Mouse (Mus musculus): Measurements from ENCODE around the gene Irf2bp2. TPM values are rescaled to one million over a fixed set of nuclear protein-coding genes. Genes with fewer than 3 reads are reported as not detected.

The Irf2bp2 gene
- polyA plus RNA-seq, 1 experiment from 2014 or later = 3.3 TPM

DNA sequence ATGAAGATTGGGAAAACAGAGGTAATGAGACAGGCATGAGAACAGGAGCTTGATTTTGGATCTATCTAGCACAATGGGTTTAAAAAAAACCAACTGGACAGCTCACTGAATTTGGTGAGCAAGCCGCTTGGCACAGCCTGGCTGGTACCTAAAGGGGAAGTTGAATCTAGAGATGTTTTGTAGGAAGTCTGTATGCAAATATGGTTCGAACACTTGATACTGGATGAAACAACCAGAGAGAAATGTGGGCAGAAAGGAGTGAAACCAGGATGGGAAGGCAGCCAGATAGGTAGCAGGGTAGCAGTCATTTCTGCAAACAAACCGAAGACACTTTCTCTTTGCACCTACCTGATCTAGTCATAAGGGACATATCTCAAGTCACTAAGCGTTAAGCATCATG lies 13.0 kb downstream of the Irf2bp2 start:
- WGBS = 93% methylated on average over 4 of the region's 4 CpGs
- no peak for DNase-seq (ENCODE audit: low spot score)
- H3K27ac ChIP-seq = no peak overlapping the region
- H3K4me1 ChIP-seq (replicated peaks) = peaks cover 35% of the 10 kb centered on the region
- 0 out of 2 replicates have a peak, but pooled peaks cover 5% of the 10 kb centered on the region for H3K9me3 ChIP-seq
- H3K4me3 ChIP-seq = no peak overlapping the region
- H3K36me3 ChIP-seq = no peaks in the 10 kb centered on the region
- no peaks in the 10 kb centered on the region for H3K27me3 ChIP-seq (ENCODE audit: insufficient read depth, poor library complexity, severe bottlenecking)

DNA sequence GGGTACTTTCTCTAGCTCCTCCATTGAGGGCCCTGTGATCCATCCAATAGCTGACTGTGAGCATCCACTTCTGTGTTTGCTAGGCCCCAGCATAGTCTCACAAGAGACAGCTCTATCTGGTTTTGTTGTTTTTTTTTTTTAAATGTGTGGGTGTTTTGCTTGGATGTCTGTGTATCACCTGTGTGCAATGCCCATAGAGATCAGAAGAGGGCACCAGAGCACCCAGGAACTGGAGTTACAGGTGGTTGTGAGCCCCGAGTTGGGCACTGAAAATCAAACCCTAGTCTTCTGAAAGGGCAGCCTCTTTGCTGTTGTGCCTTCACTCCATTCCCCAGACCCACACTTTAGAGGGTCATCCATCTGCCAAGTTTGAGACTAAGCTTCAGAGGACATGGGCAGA lies 13.7 kb downstream of the Irf2bp2 start:
- no peaks in the 10 kb centered on the region for H3K27me3 ChIP-seq (ENCODE audit: insufficient read depth, poor library complexity, severe bottlenecking)
- H3K4me1 ChIP-seq (replicated peaks) = peaks cover 27% of the 10 kb centered on the region
- no peak overlapping the region for H3K27ac ChIP-seq
- 0 out of 2 replicates have a peak, but pooled peaks cover 5% of the 10 kb centered on the region for H3K9me3 ChIP-seq
- no peak overlapping the region for H3K4me3 ChIP-seq
- no peaks in the 10 kb centered on the region for H3K36me3 ChIP-seq
- DNase-seq (ENCODE audit: low spot score) = no peak
- 86% methylated on average over 1 of the region's 1 CpGs for WGBS

DNA sequence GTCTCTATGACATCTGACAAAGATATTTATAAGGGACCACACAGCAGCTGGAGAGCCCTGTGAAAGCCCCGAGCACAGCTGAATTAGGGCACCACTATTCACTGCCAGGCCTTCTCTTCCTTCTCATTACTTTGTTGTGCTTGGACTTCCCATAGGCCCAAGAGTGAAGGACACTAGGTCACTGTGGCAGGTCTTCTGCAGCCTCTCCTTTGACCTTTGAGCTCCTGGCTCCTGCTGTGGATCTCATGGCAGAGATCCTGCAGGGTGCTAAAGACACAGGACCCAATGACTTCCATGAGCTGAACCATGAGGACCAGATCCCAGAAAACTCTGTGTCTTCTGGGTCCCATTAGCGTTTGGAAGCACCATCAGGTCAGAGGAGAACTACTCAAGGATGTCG lies 15.1 kb downstream of the Irf2bp2 start:
- Histone ChIP-seq H3K27me3 (ENCODE audit: insufficient read depth, poor library complexity, severe bottlenecking) (no peaks in the 10 kb centered on the region), H3K27ac (no peak overlapping the region), H3K36me3 (no peaks in the 10 kb centered on the region), H3K4me1 (replicated peaks) (peaks cover 13% of the 10 kb centered on the region), H3K4me3 (no peak overlapping the region), H3K9me3 (0 out of 2 replicates have a peak, but pooled peaks cover 5% of the 10 kb centered on the region)
- WGBS = 92% methylated on average over 3 of the region's 3 CpGs
- DNase-seq (ENCODE audit: low spot score) = no peak

DNA sequence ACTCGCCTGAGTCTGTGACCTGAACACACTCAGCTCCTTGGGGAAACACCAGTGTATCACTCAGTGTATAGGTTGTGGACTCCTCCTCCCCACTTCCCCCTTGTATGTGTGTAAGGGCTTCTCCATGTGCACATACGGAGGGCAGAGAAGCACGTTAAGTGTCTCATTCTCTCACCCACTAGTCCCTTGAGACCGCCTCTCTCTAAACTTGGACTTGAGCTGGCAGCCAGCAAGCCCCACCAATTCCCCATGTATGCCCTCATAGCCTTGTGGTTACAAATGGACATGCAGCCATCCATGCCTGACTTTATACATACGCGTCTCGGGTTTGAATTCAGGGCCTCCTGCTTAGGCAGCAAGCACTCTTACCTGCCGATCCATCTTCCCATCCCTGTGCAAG lies 16.9 kb downstream of the Irf2bp2 start:
- Histone ChIP-seq H3K4me1 (replicated peaks) (no peaks in the 10 kb centered on the region), H3K9me3 (0 out of 2 replicates have a peak, but pooled peaks cover 5% of the 10 kb centered on the region), H3K27me3 (ENCODE audit: insufficient read depth, poor library complexity, severe bottlenecking) (no peaks in the 10 kb centered on the region), H3K27ac (no peak overlapping the region), H3K4me3 (no peak overlapping the region), H3K36me3 (no peaks in the 10 kb centered on the region)
- WGBS = 88% methylated on average over 8 of the region's 8 CpGs
- no peak for DNase-seq (ENCODE audit: low spot score)

DNA sequence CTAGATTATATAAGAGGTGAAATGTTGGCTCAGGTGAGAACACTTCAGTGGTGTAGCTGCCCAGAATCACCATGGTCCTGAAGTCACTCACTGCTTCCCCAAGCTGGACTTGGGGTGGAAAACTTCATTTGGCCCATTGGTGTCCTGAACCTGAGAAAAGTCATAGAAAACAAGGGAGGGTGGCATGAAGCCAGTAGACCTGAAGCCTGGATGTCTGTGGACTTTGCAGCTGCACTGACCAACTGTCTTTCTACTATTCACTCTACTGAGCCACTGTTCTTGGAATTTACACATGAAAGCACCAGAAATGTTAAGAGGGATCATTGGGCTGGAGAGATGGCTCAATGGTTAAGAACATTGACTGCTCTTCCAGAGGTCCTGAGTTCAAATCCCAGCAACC lies 17.7 kb downstream of the Irf2bp2 start:
- 0 out of 2 replicates have a peak, but pooled peaks cover 5% of the 10 kb centered on the region for H3K9me3 ChIP-seq
- H3K4me3 ChIP-seq = no peak overlapping the region
- H3K27ac ChIP-seq = no peak overlapping the region
- H3K36me3 ChIP-seq = no peaks in the 10 kb centered on the region
- H3K4me1 ChIP-seq (replicated peaks) = peaks cover 2% of the 10 kb centered on the region; the same call in 1 of the 2 replicates
- no peak for DNase-seq (ENCODE audit: low spot score)
- H3K27me3 ChIP-seq (ENCODE audit: insufficient read depth, poor library complexity, severe bottlenecking) = no peaks in the 10 kb centered on the region

DNA sequence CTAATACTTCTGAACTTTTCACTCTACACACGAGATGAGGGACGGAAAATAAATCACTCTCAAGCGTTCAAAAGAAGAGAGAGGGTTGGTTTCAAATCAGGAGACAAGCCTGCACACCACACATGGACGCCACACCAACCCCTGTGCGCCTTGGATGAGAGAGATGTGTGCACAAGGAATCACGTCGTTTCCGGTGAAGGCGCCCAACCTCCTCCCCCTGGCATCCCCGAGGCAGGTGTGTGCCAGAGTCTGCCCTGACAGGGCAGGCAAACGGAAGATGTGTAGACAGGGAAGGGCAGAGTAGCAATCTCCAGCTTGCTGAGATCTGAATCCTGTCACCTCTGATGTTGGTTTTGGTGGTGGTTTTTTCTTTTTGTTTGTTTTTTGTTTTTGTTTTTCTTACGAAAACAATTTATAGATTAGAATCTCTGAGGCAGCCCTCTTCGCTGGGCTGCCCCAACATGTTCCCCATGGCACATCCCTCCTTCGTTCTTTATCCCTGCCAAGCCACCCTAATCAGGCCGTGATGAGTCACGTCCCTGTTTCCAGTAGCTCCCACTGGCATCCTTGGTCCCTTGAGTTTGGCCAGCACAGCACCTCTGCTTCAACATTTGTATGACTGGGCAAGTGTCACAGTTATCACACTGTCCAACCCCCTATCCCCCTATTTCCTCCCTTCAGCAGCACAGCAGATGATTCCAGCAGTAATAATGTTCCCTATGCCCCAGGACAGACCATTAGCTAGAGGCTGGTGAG lies 18.7 kb downstream of the Irf2bp2 start:
- Histone ChIP-seq H3K9me3 (no peaks in the 10 kb centered on the region), H3K36me3 (no peaks in the 10 kb centered on the region), H3K4me1 (replicated peaks) (peaks cover 12% of the 10 kb centered on the region), H3K27ac (no peak overlapping the region), H3K27me3 (ENCODE audit: insufficient read depth, poor library complexity, severe bottlenecking) (no peaks in the 10 kb centered on the region), H3K4me3 (no peak overlapping the region)
- no peak for DNase-seq (ENCODE audit: low spot score)
- 91% methylated on average over 16 of the region's 16 CpGs for WGBS

DNA sequence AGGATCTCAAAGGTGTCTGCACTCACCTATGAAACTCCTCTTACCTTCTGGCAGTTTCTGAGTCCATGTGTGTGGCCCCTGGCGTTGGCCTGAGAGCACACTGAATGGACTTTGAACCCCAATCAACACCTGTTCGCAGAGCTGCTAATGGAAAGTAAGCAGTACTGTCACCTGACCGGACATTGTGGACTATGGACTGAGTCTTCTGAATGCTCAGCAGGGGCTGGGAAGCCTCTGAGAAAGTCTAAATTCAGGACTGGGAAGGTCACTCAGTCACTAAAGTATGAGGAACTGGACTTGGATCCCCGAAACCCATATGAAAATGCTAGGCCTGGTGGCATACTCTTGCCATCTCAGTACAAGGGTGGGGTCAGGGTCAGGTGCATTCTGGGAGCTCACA lies 19.9 kb downstream of the Irf2bp2 start:
- H3K4me1 ChIP-seq (replicated peaks) = peaks cover 22% of the 10 kb centered on the region
- DNase-seq (ENCODE audit: low spot score) = no peak
- H3K27ac ChIP-seq = no peak overlapping the region
- H3K27me3 ChIP-seq (ENCODE audit: insufficient read depth, poor library complexity, severe bottlenecking) = no peaks in the 10 kb centered on the region
- no peaks in the 10 kb centered on the region for H3K36me3 ChIP-seq
- no peaks in the 10 kb centered on the region for H3K9me3 ChIP-seq
- no peak overlapping the region for H3K4me3 ChIP-seq
- 86% methylated on average over 4 of the region's 4 CpGs for WGBS

DNA sequence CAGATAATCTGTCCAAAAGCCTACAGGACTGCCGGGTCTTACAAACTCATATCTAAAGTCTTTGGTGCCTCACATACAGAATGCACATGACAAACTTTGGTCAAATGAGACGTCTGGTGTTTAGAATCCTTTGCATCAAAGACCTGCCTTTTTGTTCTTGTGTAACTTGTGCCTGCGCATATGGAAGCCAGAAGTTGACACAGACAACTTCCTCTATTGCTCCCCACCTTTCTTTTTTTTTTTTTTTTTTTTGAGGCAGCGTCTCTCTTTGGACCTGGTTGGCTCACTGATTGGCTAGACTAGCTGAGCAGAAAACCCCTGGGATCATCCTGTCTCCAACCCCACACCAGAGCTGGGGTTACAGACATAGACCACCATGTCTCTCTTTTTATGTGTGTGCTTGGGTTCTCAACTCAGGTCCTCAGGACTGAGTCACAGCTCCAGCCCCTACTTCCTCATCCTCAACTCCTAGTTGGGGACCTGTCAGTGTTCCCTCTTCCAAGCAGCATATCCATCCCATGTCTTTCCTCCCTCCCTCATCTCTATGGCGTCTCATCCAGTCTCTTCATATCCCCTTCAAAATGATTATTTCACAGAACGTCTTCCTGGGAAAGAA lies 20.6 kb downstream of the Irf2bp2 start:
- no peak for DNase-seq (ENCODE audit: low spot score)
- Histone ChIP-seq H3K36me3 (no peaks in the 10 kb centered on the region), H3K27ac (no peak overlapping the region), H3K4me3 (no peak overlapping the region), H3K9me3 (no peaks in the 10 kb centered on the region), H3K27me3 (ENCODE audit: insufficient read depth, poor library complexity, severe bottlenecking) (no peaks in the 10 kb centered on the region), H3K4me1 (replicated peaks) (peaks cover 24% of the 10 kb centered on the region)
- WGBS = 89% methylated on average over 6 of the region's 6 CpGs

DNA sequence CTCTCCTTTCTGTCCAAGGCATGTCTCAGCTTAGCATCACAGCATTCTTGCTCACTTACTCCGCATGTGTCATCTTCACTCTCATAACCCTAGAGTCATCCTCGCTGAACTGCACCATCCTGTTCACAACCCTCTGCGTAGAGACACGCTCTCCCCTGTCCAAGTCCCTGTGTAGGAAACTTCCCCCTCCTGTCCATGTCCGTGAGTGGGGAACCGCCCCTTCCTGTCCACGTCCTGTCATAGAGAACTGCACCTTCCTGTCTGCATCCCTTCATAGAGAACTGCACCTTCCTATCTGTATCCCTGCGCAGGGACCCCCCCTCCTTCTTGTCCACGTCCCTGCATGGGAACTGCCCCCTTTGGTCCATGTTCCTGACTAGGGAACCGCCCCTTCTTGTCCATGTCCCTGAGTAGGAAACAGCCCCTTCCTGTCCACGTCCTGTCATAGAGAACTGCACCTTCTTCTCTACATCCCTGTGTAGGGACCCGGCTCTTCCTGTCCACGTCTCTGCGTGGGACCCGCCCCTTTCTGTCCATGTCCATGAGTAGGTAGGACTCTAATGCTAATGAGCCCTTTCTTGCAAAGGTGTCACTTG lies 22.6 kb downstream of the Irf2bp2 start:
- peak overlapping the region; percentile 64; the same call in 1 of the 2 replicates for H3K27ac ChIP-seq

DNA sequence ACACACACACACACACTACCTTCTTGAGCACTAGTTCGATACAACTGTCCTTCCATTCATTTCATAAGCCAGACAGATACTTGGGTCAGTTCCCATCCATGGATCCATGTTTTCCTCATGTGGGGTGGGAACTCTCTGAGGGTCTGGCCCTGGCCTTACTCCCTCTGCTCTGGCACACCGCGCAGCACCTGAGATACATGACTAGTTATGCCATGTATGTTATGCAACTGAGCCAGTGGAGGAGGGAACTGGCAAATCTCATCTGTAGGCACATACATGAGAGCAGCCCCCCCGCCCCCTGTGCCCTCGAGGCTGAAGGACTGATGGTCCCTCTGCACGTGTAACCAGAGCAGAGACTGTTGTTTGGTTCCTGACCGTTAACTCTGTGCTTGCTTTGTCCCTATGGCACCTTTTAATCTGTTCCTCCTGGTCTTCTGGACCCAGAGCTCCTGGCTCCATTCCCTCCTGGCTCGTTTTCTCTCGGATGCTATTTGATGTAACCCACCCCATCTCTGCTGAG lies 23.2 kb downstream of the Irf2bp2 start:
- 77% methylated on average over 9 of the region's 9 CpGs for WGBS
- Histone ChIP-seq H3K4me1 (replicated peaks) (peaks cover 50% of the 10 kb centered on the region), H3K27me3 (ENCODE audit: insufficient read depth, poor library complexity, severe bottlenecking) (no peaks in the 10 kb centered on the region), H3K4me3 (no peak overlapping the region), H3K9me3 (no peaks in the 10 kb centered on the region), H3K27ac (peak overlapping the region; percentile 64), H3K36me3 (no peaks in the 10 kb centered on the region)
- no peak for DNase-seq (ENCODE audit: low spot score)

More for the DNA sequence above, 22.6 kb downstream of the Irf2bp2 start:
- 89% methylated on average over 15 of the region's 15 CpGs for WGBS
- Histone ChIP-seq H3K9me3 (no peaks in the 10 kb centered on the region), H3K4me1 (replicated peaks) (peaks cover 44% of the 10 kb centered on the region), H3K4me3 (no peak overlapping the region), H3K27me3 (ENCODE audit: insufficient read depth, poor library complexity, severe bottlenecking) (no peaks in the 10 kb centered on the region), H3K36me3 (no peaks in the 10 kb centered on the region)
- DNase-seq (ENCODE audit: low spot score) = no peak

DNA sequence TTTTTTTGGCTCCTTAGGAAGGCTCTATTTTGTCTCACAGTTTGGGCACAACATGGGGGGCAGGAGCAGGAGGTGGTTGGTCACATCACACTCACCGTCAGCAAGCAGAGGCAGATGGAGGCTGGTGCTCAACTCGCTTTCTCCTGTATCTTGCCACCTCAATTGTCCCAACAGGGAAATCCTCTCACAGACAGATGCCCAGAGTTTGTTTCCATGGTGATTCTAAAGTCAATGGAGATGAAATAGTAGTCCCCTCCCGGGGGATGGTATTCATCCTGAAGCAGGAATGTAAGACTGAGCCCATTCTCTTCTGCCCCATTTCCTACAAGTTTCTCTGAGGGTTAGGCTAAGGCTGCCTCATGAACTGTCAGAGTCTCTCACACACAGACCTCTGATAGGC lies 23.7 kb downstream of the Irf2bp2 start:
- Histone ChIP-seq H3K9me3 (no peaks in the 10 kb centered on the region), H3K36me3 (no peaks in the 10 kb centered on the region), H3K4me3 (no peak overlapping the region), H3K4me1 (replicated peaks) (peaks cover 54% of the 10 kb centered on the region), H3K27ac (peak overlapping the region; percentile 64; the same call in 1 of the 2 replicates), H3K27me3 (ENCODE audit: insufficient read depth, poor library complexity, severe bottlenecking) (no peaks in the 10 kb centered on the region)
- no peak for DNase-seq (ENCODE audit: low spot score)
- 32% methylated on average over 3 of the region's 3 CpGs for WGBS

DNA sequence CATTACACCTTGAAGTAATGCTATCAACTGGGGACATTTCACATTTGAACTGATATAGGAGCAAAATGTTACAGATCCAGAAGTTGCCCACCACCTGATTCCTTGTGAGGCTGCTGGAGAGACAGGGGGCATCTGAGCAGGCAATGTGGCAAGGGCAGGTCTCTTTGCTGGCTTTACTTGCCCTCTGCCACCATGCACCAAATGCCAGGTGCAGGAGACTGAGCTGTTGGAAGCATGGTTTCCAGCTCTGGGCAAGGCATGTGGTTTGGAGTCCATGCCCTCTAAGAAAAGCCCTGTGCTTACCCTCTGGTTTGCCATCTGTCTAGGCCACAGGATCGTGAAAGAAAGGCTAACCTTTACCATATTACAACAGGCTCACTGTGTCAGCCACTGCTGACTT lies 24.1 kb downstream of the Irf2bp2 start:
- Histone ChIP-seq H3K9me3 (no peaks in the 10 kb centered on the region), H3K4me3 (no peak overlapping the region), H3K36me3 (no peaks in the 10 kb centered on the region), H3K4me1 (replicated peaks) (peaks cover 54% of the 10 kb centered on the region), H3K27ac (peak overlapping the region; percentile 6; the same call in 1 of the 2 replicates), H3K27me3 (ENCODE audit: insufficient read depth, poor library complexity, severe bottlenecking) (no peaks in the 10 kb centered on the region)
- WGBS = 71% methylated on average over 1 of the region's 1 CpGs
- no peak for DNase-seq (ENCODE audit: low spot score)

DNA sequence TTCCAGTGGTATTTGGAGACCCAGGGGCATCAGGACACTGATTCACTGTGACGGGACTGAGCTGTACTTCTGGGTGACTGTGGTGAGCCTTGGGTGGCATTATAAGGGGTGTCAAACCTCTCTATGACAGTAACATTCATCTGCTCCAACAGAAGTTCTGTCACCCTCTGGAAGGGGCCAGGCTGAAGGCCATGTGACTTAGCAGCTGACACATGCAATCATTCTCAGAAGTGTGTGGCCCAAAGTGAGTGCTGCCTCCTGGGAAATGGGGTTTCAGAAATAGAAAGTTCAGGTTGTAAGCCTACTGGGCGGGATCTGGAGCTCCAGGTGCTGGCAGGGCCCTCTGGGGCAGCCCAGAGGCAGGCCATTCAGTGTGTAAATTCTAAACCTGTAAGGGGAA lies 26.1 kb downstream of the Irf2bp2 start:
- DNase-seq (ENCODE audit: low spot score) = no peak
- Histone ChIP-seq H3K36me3 (no peaks in the 10 kb centered on the region), H3K27ac (peak overlapping the region; percentile 86; the same call in 1 of the 2 replicates), H3K4me1 (replicated peaks) (peaks cover 57% of the 10 kb centered on the region), H3K9me3 (no peaks in the 10 kb centered on the region), H3K4me3 (no peak overlapping the region), H3K27me3 (ENCODE audit: insufficient read depth, poor library complexity, severe bottlenecking) (no peaks in the 10 kb centered on the region)
- WGBS = 73% methylated on average over 2 of the region's 2 CpGs

Measured in hindbrain, embryonic 10.5 days (tissue).